Mouse (Mus musculus) spleen, adult 18-20 months (tissue): ENCODE data around the gene Pum1.

ENCODE experiments used
- DNase-seq, 2 experiments: peaks; one replicate each; pipeline ENCODE4 v3.0.0; 2022; ENCODE audit warnings: mixed read lengths in 2 of 2

Gene Pum1

GRCm38 (mm10) chr4:130794771-130795170 lies 131.7 kb downstream of the Pum1 start:
- DNase-seq: no peak

- DNase-seq: no peak
These were observed 132.8 kb downstream of the Pum1 start for GRCm38 (mm10) chr4:130795970-130796369.

- no peak for DNase-seq
These were observed 134.3 kb downstream of the Pum1 start for GRCm38 (mm10) chr4:130797201-130798051.

- DNase-seq: no peak
These were observed 135.3 kb downstream of the Pum1 start for GRCm38 (mm10) chr4:130798416-130798815.

GRCm38 (mm10) chr4:130799118-130799517 lies 136.0 kb downstream of the Pum1 start:
- no peak for DNase-seq

- DNase-seq: no peak
These were observed 136.5 kb downstream of the Pum1 start for GRCm38 (mm10) chr4:130799582-130799981.

- DNase-seq: no peak
These were observed 137.0 kb downstream of the Pum1 start for GRCm38 (mm10) chr4:130800147-130800546.

- DNase-seq: no peak
These were observed 138.1 kb downstream of the Pum1 start for GRCm38 (mm10) chr4:130801198-130801597.

- DNase-seq: no peak
These were observed 138.7 kb downstream of the Pum1 start for GRCm38 (mm10) chr4:130801624-130802329.

- no peak for DNase-seq
These were observed 140.5 kb downstream of the Pum1 start for GRCm38 (mm10) chr4:130803591-130803990.

- no peak for DNase-seq
These were observed 141.2 kb downstream of the Pum1 start for GRCm38 (mm10) chr4:130804292-130804691.

- DNase-seq: no peak
These were observed 141.7 kb downstream of the Pum1 start for GRCm38 (mm10) chr4:130804771-130805361.

GRCm38 (mm10) chr4:130805746-130806145 lies 142.6 kb downstream of the Pum1 start:
- DNase-seq: no peak

- no peak for DNase-seq
These were observed 143.6 kb downstream of the Pum1 start for GRCm38 (mm10) chr4:130806746-130807145.

- DNase-seq: no peak
These were observed 146.7 kb downstream of the Pum1 start for GRCm38 (mm10) chr4:130809784-130810183.

GRCm38 (mm10) chr4:130810845-130811244 lies 147.7 kb downstream of the Pum1 start:
- no peak for DNase-seq

- no peak for DNase-seq
These were observed 148.3 kb downstream of the Pum1 start for GRCm38 (mm10) chr4:130811385-130811784.

GRCm38 (mm10) chr4:130813958-130814357 lies 150.8 kb downstream of the Pum1 start:
- no peak for DNase-seq

- no peak for DNase-seq
These were observed 151.7 kb downstream of the Pum1 start for GRCm38 (mm10) chr4:130814742-130815330.

- DNase-seq: no peak
These were observed 152.7 kb downstream of the Pum1 start for GRCm38 (mm10) chr4:130815860-130816259.

GRCm38 (mm10) chr4:130819806-130820205 lies 156.7 kb downstream of the Pum1 start:
- DNase-seq: no peak

- DNase-seq: no peak
These were observed 157.6 kb downstream of the Pum1 start for GRCm38 (mm10) chr4:130820594-130821255.
